Mouse (Mus musculus): Measurements from ENCODE around the gene Nagpa. TPM values are rescaled to one million over a fixed set of nuclear protein-coding genes. Genes with fewer than 3 reads are reported as not detected.

Nagpa gene
- polyA plus RNA-seq, 1 experiment from 2014 or later: 17.7 TPM

DNA sequence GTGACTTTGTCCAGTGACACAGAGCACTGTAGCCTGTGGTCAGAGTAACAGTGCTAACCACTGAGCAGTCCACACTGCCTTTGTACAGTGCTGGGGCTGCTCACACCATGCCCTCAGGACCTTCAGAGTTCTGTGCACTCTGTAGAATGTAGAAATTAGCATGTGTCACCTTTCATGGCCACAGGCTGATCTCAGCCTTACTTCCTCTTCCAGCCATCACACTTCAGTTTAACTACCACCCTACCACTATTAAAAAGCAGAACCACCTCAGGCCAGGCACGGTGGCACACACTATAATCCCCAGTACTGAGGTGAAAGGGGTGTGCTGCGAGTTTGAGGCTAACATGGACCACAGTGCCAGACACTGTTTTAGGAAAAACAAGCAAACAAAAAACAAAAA is 6.6 kb upstream of the Nagpa start:
- Histone ChIP-seq H3K9me3 (replicated peaks; ENCODE audit: control insufficient read depth, low read length) (no peaks in the 10 kb centered on the region), H3K27me3 (ENCODE audit: control insufficient read depth, insufficient read depth, low read length) (no peaks in the 10 kb centered on the region), H3K4me3 (ENCODE audit: low read length) (no peak overlapping the region), H3K27ac (ENCODE audit: low read length) (no peak overlapping the region), H3K36me3 (ENCODE audit: control insufficient read depth, insufficient read depth) (no peaks in the 10 kb centered on the region), H3K4me1 (ENCODE audit: control insufficient read depth, insufficient read depth, low read length) (no peaks in the 10 kb centered on the region), H3K4me2 (ENCODE audit: low read depth, low read length) (no peak overlapping the region), H3K9ac (ENCODE audit: low read length) (no peak overlapping the region)
- no peak for ATAC-seq (replicated peaks; ENCODE audit: extremely low read depth, insufficient read depth, low FRiP score)
- 58% methylated on average over 2 of the region's 2 CpGs for WGBS

DNA sequence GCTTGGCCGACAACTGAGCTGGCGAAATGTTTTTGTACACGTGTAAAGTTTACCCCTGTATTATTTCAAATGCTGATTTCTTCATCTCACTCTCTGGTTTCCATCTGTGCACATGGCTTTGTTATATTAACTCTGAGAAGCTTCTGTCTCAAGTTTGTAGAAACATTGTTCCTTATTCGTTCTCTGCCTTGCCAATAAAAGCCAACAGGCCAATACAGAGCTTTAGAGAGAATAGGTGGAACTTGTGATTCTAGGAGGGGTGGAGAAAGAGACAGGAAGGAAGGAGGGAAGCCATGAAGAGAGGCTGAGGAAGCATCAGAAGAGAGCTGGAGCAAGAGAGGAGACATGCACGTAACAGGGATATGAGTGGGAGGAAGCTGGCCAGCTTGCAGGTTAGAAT is 2.2 kb upstream of the Nagpa start:
- 55% methylated on average over 5 of the region's 5 CpGs for WGBS

DNA sequence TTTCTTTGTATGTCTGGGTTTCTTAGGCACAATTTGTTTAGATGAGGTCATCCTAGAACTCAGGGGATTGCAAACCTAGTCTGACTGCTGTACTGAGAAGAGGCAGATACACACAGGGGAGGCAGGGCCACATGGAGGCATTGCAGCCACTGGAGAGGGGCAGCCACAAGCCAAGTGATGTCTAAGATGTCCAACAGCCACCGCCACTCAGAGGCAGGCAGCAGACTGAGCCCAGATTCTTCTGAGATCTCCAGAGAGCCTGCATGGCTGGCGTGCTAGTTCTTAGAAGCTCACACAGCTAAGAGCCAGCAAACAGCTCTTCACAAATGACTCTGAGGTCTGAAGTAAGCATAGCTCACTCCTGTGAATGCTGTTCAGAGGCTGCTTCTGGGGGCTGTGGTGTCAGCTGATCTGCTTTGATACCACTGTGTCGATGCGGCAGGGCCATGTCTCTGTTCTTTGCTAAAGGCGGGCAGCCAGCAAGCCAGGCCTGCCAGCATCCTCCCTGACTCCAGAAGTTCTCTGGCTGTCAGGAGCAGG is 1.7 kb upstream of the Nagpa start:
- H3K4me3 ChIP-seq (ENCODE audit: low read length): no peak overlapping the region
- no peak overlapping the region for H3K9ac ChIP-seq (ENCODE audit: low read length)
- ATAC-seq (replicated peaks; ENCODE audit: extremely low read depth, insufficient read depth, low FRiP score): no peak
- peaks cover 6% of the 10 kb centered on the region for H3K4me1 ChIP-seq (ENCODE audit: control insufficient read depth, insufficient read depth, low read length)
- H3K27me3 ChIP-seq (ENCODE audit: control insufficient read depth, insufficient read depth, low read length): no peaks in the 10 kb centered on the region
- H3K27ac ChIP-seq (ENCODE audit: low read length): no peak overlapping the region
- 63% methylated on average over 5 of the region's 5 CpGs for WGBS
- no peak overlapping the region for H3K4me2 ChIP-seq (ENCODE audit: low read depth, low read length)
- no peaks in the 10 kb centered on the region for H3K36me3 ChIP-seq (ENCODE audit: control insufficient read depth, insufficient read depth)
- H3K9me3 ChIP-seq (replicated peaks; ENCODE audit: control insufficient read depth, low read length): no peaks in the 10 kb centered on the region

More for the DNA sequence above, 2.2 kb upstream of the Nagpa start:
- Histone ChIP-seq H3K4me2 (ENCODE audit: low read depth, low read length) (no peak overlapping the region), H3K4me3 (ENCODE audit: low read length) (no peak overlapping the region), H3K27me3 (ENCODE audit: control insufficient read depth, insufficient read depth, low read length) (no peaks in the 10 kb centered on the region), H3K27ac (ENCODE audit: low read length) (no peak overlapping the region), H3K36me3 (ENCODE audit: control insufficient read depth, insufficient read depth) (no peaks in the 10 kb centered on the region), H3K9ac (ENCODE audit: low read length) (no peak overlapping the region), H3K4me1 (ENCODE audit: control insufficient read depth, insufficient read depth, low read length) (peaks cover 6% of the 10 kb centered on the region), H3K9me3 (replicated peaks; ENCODE audit: control insufficient read depth, low read length) (no peaks in the 10 kb centered on the region)
- ATAC-seq (replicated peaks; ENCODE audit: extremely low read depth, insufficient read depth, low FRiP score): no peak

DNA sequence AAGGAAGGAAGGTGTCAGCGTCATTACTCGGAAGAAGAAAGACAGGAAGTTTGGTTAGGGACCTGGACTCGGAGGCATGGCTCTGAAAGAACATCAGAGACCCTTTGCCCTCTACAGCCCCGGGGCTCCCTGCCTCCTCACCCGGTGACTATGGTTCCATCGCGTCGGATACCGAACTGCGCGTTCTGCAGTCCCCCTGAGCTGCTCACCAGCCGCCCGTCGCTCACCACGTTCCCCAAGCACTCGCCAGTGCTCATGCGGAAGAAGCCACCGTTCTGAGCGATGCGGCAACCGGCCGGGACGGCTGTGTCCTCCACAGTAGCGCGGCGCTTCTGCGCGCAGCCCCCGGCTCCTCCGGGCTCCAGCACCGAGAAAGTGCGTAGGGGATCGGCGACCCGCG is 612 bp downstream of the Nagpa start:
- Histone ChIP-seq H3K36me3 (ENCODE audit: control insufficient read depth, insufficient read depth) (no peaks in the 10 kb centered on the region), H3K4me1 (ENCODE audit: control insufficient read depth, insufficient read depth, low read length) (peaks cover 6% of the 10 kb centered on the region), H3K27ac (ENCODE audit: low read length) (no peak overlapping the region), H3K9ac (ENCODE audit: low read length) (peak overlapping the region; percentile 81), H3K27me3 (ENCODE audit: control insufficient read depth, insufficient read depth, low read length) (no peaks in the 10 kb centered on the region), H3K9me3 (replicated peaks; ENCODE audit: control insufficient read depth, low read length) (no peaks in the 10 kb centered on the region), H3K4me2 (ENCODE audit: low read depth, low read length) (peak overlapping the region; percentile 98), H3K4me3 (ENCODE audit: low read length) (peak overlapping the region; percentile 88)
- under 1% methylated on average over 36 of the region's 36 CpGs for WGBS
- peak; percentile 28 for ATAC-seq (replicated peaks; ENCODE audit: extremely low read depth, insufficient read depth, low FRiP score)

DNA sequence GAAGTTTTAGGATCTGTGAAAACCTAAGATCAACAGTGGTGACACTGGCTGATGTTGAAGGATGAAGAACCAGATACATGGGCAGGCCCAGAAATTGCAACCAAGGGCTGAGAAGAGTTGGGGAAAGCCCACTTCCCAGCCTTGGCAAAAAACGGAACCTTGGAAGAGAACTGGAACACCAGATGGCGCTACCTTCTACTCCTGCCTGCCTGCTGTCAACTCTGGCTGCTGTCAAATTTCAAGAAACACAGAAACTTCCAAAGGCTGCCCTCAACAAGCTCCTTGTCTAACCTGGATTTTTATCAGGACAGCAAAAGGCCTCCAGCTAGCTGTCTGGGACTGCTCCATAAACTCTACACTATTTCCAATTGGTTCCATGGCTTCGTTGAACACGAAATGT is 1.1 kb downstream of the Nagpa start:
- H3K4me3 ChIP-seq (ENCODE audit: low read length): peak overlapping the region; percentile 88
- H3K36me3 ChIP-seq (ENCODE audit: control insufficient read depth, insufficient read depth): no peaks in the 10 kb centered on the region
- 8% methylated on average over 4 of the region's 4 CpGs for WGBS
- peak overlapping the region; percentile 98 for H3K4me2 ChIP-seq (ENCODE audit: low read depth, low read length)
- no peak overlapping the region for H3K27ac ChIP-seq (ENCODE audit: low read length)
- no peak overlapping the region; the same call in 1 of the 2 replicates for H3K9ac ChIP-seq (ENCODE audit: low read length)
- no peaks in the 10 kb centered on the region for H3K27me3 ChIP-seq (ENCODE audit: control insufficient read depth, insufficient read depth, low read length)
- H3K4me1 ChIP-seq (ENCODE audit: control insufficient read depth, insufficient read depth, low read length): peaks cover 6% of the 10 kb centered on the region
- H3K9me3 ChIP-seq (replicated peaks; ENCODE audit: control insufficient read depth, low read length): no peaks in the 10 kb centered on the region
- no peak for ATAC-seq (replicated peaks; ENCODE audit: extremely low read depth, insufficient read depth, low FRiP score)

DNA sequence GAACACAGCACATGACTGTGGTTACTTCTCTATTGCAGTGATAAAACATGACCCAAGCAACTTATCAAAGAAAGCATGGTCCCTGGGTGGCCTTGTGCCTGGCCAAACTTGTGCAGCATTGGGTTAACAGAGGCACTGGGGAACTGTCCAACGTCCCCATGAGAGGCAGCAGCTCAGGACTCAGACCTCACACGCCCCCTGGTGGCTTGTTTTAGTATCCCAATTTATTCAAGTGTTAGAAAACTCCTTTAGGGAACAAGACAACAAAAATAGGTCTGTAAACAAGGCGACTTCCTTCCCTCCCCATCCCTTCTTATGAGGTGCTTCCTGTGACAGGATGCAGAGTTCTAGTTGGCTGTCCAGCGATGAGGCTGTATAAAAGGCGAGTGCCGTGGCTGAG is 8.7 kb downstream of the Nagpa start:
- no peak overlapping the region for H3K4me3 ChIP-seq (ENCODE audit: low read length)
- 24% methylated on average over 6 of the region's 6 CpGs for WGBS
- H3K27me3 ChIP-seq (ENCODE audit: control insufficient read depth, insufficient read depth, low read length): no peaks in the 10 kb centered on the region
- H3K36me3 ChIP-seq (ENCODE audit: control insufficient read depth, insufficient read depth): no peaks in the 10 kb centered on the region
- no peak overlapping the region for H3K4me2 ChIP-seq (ENCODE audit: low read depth, low read length)
- H3K9me3 ChIP-seq (replicated peaks; ENCODE audit: control insufficient read depth, low read length): no peaks in the 10 kb centered on the region
- H3K27ac ChIP-seq (ENCODE audit: low read length): no peak overlapping the region
- H3K4me1 ChIP-seq (ENCODE audit: control insufficient read depth, insufficient read depth, low read length): no peaks in the 10 kb centered on the region
- H3K9ac ChIP-seq (ENCODE audit: low read length): no peak overlapping the region
- peak; percentile 14; the same call in 1 of the 2 replicates for ATAC-seq (replicated peaks; ENCODE audit: extremely low read depth, insufficient read depth, low FRiP score)

DNA sequence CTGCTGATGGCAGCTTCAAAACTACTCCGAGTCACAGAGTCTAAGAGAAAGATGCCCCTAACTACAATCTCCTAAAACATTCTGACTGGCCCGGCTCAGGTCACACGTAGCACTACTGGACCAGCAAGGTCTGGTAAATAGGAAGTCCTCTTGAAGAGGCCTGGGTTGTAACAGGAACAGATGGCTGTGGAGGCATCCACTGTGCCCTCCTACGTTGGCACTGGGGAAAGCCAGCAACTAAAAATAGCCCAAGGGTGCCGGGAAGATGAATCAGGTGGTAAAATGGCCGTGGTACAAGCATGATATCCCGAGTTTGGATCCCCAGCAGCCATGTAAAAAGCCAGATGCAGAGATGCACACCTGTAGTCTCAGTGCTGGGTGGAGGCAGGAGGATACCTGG is 17.6 kb downstream of the Nagpa start:
- no peaks in the 10 kb centered on the region for H3K36me3 ChIP-seq (ENCODE audit: control insufficient read depth, insufficient read depth)
- no peaks in the 10 kb centered on the region; the same call in 1 of the 2 replicates for H3K4me1 ChIP-seq (ENCODE audit: control insufficient read depth, insufficient read depth, low read length)
- peaks cover 3% of the 10 kb centered on the region; the same call in 1 of the 2 replicates for H3K27me3 ChIP-seq (ENCODE audit: control insufficient read depth, insufficient read depth, low read length)
- H3K9ac ChIP-seq (ENCODE audit: low read length): no peak overlapping the region
- H3K27ac ChIP-seq (ENCODE audit: low read length): no peak overlapping the region
- H3K9me3 ChIP-seq (replicated peaks; ENCODE audit: control insufficient read depth, low read length): no peaks in the 10 kb centered on the region
- WGBS: 45% methylated on average over 7 of the region's 7 CpGs
- no peak overlapping the region for H3K4me3 ChIP-seq (ENCODE audit: low read length)
- no peak overlapping the region for H3K4me2 ChIP-seq (ENCODE audit: low read depth, low read length)
- ATAC-seq (replicated peaks; ENCODE audit: extremely low read depth, insufficient read depth, low FRiP score): peak; percentile 55; the same call in 1 of the 2 replicates

DNA sequence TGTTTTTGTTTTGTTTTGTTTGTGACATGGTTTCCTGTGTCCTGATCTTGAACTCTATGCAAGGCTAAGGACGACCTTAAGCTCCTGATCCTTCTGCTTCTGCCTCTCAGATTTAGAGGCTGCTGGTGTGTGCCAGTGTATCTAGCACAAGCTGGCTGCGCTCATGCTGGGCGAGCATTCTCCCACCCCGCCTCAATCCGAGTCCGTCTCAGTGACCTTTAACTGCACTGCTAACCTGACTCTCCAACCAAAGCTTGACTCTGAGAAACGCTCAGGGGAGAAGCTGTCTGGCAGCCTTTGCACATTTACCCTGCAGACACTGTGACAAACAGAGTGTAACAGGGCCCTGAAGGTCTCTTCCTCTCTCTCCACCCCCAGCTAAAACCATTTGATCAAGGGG is 18.1 kb downstream of the Nagpa start:
- Histone ChIP-seq H3K27me3 (ENCODE audit: control insufficient read depth, insufficient read depth, low read length) (peaks cover 3% of the 10 kb centered on the region; the same call in 1 of the 2 replicates), H3K27ac (ENCODE audit: low read length) (no peak overlapping the region), H3K4me2 (ENCODE audit: low read depth, low read length) (no peak overlapping the region), H3K9ac (ENCODE audit: low read length) (no peak overlapping the region), H3K9me3 (replicated peaks; ENCODE audit: control insufficient read depth, low read length) (no peaks in the 10 kb centered on the region), H3K36me3 (ENCODE audit: control insufficient read depth, insufficient read depth) (no peaks in the 10 kb centered on the region), H3K4me3 (ENCODE audit: low read length) (no peak overlapping the region), H3K4me1 (ENCODE audit: control insufficient read depth, insufficient read depth, low read length) (no peaks in the 10 kb centered on the region; the same call in 1 of the 2 replicates)
- WGBS: 64% methylated on average over 7 of the region's 7 CpGs
- ATAC-seq (replicated peaks; ENCODE audit: extremely low read depth, insufficient read depth, low FRiP score): no peak

DNA sequence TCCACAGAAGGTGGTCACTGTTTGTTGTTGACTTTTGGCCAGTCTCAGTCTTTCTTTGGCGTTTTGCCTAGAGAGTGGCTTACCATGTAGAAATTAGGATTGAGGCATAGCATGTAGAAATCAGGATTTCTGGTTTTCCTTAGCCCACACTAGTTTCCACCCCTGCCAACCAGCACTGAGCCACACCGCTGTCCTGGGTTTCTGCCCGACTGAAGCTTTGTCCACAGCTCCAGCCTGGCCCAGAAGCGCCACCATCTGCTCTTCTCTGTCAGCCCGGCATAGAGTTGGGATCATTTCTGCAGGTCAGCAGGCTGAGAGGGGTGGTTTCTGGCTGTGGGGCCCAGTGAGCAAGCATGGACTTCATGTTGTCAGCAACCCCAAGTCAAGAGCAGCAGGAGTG is 18.9 kb downstream of the Nagpa start:
- WGBS: 71% methylated on average over 5 of the region's 5 CpGs
- no peak overlapping the region for H3K27ac ChIP-seq (ENCODE audit: low read length)
- H3K36me3 ChIP-seq (ENCODE audit: control insufficient read depth, insufficient read depth): no peaks in the 10 kb centered on the region
- no peaks in the 10 kb centered on the region; the same call in 1 of the 2 replicates for H3K4me1 ChIP-seq (ENCODE audit: control insufficient read depth, insufficient read depth, low read length)
- no peak overlapping the region for H3K4me2 ChIP-seq (ENCODE audit: low read depth, low read length)
- no peak for ATAC-seq (replicated peaks; ENCODE audit: extremely low read depth, insufficient read depth, low FRiP score)
- H3K9me3 ChIP-seq (replicated peaks; ENCODE audit: control insufficient read depth, low read length): no peaks in the 10 kb centered on the region
- no peak overlapping the region for H3K4me3 ChIP-seq (ENCODE audit: low read length)
- H3K9ac ChIP-seq (ENCODE audit: low read length): no peak overlapping the region
- H3K27me3 ChIP-seq (ENCODE audit: control insufficient read depth, insufficient read depth, low read length): peaks cover 3% of the 10 kb centered on the region; the same call in 1 of the 2 replicates
